Mouse (Mus musculus): Measurements from ENCODE around the gene Hcrtr1.

Gene Hcrtr1

GRCm38 (mm10) chr4:130167814-130168213 lies 28.7 kb upstream of the Hcrtr1 start:
- no peak for DNase-seq

DNA sequence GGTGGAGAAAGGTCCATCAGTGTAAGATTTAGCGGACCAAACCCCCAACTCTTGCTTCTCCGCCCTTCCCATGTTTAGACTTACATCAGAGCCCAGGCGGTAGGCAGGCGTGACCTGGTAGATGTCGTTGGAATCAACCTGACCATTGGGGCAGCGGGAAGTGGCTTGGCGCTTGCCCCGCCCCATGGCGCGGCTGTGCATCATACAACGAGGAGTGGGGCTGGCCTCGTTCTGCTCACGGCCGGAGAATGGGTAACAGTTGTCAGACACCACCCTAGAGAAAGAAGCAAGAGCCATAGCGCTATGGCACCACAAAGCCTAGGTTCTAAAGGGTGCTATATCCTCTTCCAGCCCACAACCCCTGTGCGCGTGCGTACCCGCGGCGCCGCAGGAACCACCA lies 28.2 kb upstream of the Hcrtr1 start:
- no peak for DNase-seq

DNA sequence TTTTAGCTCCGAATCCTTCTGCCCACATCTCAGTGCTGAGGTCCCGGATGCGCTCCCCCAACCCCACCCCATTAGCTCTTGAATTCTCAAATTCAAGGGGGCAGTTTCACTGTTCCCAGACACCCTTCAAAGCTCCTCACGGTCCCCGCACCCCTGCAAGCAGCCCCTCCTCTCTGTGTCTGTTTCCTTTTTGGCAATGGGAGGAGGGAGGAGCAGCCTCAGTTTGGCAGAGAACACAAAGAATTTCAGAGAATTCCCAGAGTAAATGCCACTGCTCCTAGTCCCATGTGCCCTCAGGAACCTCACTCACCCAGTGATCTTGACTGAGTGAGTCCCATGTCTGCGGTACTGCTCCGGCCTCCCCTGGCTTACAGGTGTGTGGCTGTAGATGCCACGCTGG lies 27.4 kb upstream of the Hcrtr1 start:
- DNase-seq: no peak

- no peak for DNase-seq
Measured at GRCm38 (mm10) chr4:130166061-130166460, 26.9 kb upstream of the Hcrtr1 start.

DNA sequence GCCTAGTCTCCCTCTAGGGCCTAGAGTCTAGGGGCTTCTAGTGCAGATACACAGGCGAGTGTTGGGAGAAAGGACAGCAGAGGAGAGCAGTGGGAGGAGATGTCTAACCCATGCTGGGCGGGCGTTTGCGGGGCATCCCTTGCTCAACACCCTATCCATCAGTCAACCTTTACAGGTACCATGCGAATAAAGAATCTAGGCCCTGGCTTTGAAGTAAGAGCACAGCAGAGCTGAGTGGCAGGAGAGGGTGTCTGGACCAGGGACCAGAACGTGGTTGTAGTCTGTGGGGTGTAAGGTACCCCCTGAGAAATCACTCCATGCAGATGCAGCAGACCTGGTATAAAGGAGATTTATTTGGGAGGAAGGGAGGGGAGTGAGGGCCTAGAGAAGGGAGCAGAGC lies 25.0 kb upstream of the Hcrtr1 start:
- DNase-seq: no peak

- no peak for DNase-seq
Measured at GRCm38 (mm10) chr4:130163391-130163861, 24.3 kb upstream of the Hcrtr1 start.

DNA sequence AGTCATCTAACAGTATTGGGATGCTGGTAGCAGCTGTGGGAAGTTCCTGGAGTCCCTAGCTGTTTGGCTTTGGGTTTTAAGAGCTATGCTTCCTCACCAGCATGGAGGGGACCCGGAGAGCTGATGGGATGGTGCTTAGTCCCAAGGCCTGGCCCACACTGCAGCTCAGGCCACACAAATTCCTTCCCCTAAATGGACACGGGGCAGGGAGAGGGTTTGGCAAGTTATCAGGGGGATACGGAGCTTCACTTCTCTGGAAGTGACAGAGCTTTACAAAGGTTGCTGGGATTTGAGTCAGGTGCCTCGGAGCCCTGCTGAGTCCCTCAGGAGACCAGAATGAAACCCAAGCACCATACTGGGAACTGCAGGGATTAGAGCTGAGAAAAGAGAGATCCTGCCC lies 22.2 kb upstream of the Hcrtr1 start:
- DNase-seq: no peak

GRCm38 (mm10) chr4:130156812-130157371 lies 17.7 kb upstream of the Hcrtr1 start:
- no peak for DNase-seq

GRCm38 (mm10) chr4:130154250-130154649 lies 15.1 kb upstream of the Hcrtr1 start:
- DNase-seq: no peak

- DNase-seq: no peak
Measured at GRCm38 (mm10) chr4:130148405-130148804, 9.2 kb upstream of the Hcrtr1 start.

GRCm38 (mm10) chr4:130141786-130142185 lies 2.6 kb upstream of the Hcrtr1 start:
- no peak for DNase-seq

DNA sequence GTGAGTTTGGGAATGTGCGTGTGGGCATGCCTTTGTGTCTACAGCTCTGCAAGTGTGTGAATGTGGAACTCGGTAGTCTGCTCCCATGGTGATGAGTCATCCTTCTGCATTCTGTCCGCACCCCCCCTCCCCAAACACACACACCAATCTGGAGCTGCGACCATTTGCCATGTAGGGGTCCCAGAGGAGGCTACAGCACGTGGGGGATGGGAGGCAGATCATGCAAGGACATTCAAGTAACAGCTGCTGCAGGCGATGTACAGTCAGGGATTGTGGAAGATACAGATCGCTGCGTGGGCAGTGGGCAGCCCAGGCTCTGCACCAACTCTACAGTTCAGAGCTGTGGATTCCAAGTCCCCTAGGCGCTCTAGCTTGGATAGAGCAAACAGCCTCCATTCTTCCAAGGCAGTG lies 1.8 kb upstream of the Hcrtr1 start:
- DNase-seq: no peak

- peak; percentile 31 for DNase-seq
Measured at GRCm38 (mm10) chr4:130138441-130139213, 532 bp downstream of the Hcrtr1 start.

DNA sequence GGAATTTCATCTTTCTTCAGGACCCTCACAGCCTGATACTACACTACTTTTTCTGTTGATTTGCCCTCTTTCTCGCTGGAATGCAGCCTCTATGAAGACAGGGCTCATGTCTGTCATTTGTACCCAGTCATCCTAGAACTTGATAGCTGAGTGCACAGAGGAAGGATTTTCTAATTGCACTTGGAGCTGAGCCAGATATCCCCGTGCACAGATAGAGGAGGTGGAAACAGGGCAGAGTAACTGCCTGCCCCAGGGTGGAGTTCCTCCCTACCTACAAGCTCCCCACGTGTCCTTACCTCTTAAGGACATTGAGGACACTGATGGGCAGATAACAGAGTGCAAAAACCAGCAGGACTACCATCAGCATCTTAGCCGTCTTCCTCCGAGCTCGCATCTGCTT lies 5.8 kb downstream of the Hcrtr1 start:
- DNase-seq: no peak

DNA sequence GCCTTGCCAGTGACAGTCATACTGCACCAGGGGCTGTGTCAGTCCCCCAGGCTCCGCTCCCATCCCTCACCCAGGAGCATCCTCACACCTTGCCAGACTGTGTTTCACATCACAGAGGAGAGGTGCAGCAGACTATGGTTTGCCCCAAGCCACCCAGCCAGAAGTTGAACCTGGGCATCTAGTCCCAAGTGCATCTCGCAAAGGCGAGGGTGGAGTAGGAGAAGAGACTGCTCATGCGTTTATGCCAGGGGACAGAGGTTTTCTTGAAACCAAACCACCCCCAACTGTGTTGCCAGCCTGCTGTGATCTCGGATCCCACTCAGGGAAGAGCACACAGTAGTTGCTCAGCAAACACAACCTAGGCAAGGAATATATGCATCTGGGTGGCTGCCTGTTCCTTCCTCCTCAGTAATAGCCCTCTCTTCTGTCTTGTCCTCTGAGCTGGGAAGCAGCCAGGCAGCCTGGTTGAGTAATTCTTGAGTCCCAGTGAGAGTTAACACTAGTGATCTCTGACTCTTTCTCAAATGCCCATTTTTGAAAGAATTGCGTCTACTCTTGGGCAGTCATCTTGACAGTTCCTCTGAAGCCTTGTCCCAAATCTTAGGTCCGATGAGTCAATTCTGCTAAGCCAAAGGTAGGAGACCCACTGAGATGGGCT lies 7.6 kb downstream of the Hcrtr1 start:
- DNase-seq: no peak

DNA sequence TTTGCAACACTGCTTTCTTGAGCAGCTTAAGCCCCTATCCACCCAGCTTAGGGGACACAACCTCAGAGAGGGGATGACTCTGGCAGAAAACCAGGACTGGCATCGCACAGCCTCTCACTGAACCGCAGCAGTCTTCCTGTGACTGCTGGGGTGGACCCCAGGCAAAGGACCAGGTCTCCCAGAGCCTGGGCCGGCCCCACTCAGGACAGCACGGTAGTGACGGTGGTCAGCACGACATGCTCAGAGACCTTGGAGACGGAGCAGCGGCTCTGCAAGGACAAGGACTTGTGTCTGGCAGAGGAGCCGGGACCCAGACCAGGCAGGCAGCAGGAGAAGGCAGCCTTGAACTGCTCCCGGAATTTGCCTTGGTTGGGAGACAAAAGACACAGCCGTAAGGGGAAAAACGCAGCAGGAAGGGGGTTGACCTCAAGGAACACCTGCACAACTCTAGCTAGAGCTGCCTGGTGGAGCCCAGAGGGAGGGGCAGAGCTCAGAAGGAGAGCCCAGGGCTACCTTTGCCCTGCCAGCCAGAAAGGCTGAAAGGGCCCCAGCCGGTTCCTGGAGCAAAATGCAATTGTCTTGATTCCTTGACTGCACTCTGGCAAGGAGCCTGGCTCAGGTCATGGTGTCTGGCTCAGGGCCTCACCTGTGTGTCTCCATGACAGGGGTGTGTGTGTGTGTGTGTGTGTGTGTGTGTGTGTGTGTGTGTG lies 8.4 kb downstream of the Hcrtr1 start:
- no peak for DNase-seq

GRCm38 (mm10) chr4:130130082-130130481 lies 9.1 kb downstream of the Hcrtr1 start:
- no peak for DNase-seq

- DNase-seq: no peak
Measured at GRCm38 (mm10) chr4:130128907-130129306, 10.3 kb downstream of the Hcrtr1 start.

- no peak for DNase-seq
Measured at GRCm38 (mm10) chr4:130125935-130126334, 13.2 kb downstream of the Hcrtr1 start.

DNA sequence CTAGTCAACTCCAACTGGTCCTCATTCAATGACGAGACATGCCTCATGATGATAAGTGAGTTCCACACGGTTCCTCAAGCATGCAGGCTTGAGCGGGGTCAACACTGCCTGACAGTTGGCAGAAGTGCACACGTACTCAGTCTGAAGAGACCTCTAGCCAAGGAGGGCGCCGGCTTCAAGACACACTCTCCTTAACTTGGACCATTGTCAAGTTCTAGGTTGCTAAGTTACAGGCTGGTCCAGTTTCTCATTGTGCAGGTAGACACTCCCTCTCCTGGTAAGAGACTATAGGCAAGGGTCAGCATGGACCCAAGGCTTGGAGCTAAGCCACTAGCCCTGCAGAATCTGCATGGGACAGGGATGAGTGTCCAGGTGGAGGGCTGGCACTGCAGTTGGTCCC lies 14.0 kb downstream of the Hcrtr1 start:
- no peak for DNase-seq

DNA sequence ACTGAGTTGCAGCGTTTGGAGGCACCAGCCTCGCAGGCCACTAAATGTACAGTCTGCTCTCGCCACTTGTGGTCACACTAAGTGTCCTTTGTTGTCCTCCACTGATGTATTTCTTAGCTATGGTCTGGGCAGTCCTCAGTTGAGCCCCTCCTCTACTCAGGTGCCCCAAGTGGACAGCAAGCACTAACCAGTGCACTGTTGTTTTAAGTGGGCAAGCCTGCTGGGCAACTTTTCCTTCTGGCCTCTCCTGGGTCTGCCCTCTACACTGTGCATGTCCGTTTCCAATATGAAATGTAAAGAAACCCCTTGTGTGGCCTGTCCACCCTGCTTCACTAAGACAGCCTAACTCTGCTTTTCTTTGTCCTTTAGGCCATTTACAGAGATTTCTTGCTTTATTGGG lies 15.0 kb downstream of the Hcrtr1 start:
- DNase-seq: no peak

DNA sequence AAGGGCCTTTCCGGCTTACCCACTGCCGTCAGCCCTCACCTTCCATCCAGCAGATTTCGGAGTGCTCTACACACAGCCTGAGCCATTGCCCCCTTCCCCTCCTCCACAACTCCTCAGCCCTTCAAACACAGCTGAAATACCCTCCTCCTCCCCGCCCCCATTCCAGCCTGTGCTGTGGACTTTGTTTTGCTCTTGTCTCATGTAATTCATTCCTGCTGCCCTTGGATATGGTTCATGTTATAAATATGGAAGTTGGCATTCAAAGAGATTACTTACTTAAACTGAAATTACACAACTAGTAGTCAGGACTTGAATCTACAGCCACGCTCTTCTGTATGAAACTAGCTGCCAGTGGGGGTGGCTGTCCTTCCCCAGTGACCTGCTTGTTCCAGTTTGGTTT lies 16.1 kb downstream of the Hcrtr1 start:
- no peak for DNase-seq

DNA sequence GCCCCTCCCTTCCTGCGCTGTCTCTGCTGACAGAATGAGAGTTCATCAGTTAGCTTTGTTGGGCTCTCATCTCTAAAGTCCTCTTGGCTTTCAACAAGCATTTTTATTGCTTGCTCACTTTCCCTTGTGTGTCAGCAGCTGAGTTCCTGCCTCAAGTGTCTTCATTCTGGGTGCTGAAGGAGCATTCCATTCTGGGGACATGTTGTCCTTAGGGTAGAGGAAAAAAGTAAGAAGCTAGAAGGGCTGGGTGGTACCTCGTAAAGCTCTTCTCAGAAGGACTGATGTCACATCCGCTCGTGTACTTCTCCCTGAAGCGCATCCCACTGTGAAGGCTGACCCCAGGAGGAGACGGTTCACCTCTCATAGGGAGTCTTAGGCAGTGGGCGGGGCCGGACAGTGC lies 17.6 kb downstream of the Hcrtr1 start:
- DNase-seq: no peak

- DNase-seq: no peak
Measured at GRCm38 (mm10) chr4:130120752-130121151, 18.4 kb downstream of the Hcrtr1 start.

All from cerebellum, adult 11 months (tissue).